Mouse (Mus musculus) hindbrain, embryonic 14.5 days (tissue): ENCODE results near the gene Arfip1. TPM values are rescaled to one million over a fixed set of nuclear protein-coding genes. Genes with fewer than 3 reads are reported as not detected.
"Not testable (repeated sequence)": the region's sequence is repeated elsewhere in the genome, so short reads cannot be mapped to it uniquely, and the experiment has no call there.

Experiments used
- ATAC-seq: fragments of 200-750 bp; cut with Nextera tagmentation; 2 replicates; pipeline ENCODE4 v1.8.0; 2017; ENCODE audit warnings: moderate number of reproducible peaks, mild to moderate bottlenecking, moderate TSS enrichment, moderate library complexity; ENCODE audit not compliant: low FRiP score
- DNase-seq: peaks from one replicate; pipeline ENCODE4 v3.0.0-alpha.2; 2015; ENCODE audit warnings: low spot score
- H3K27ac ChIP-seq: fragments of 300-500 bp; sonication (generic); 2 replicates; pipeline ENCODE4 v1.5.1; 2014; ENCODE audit warnings: mild to moderate bottlenecking, moderate library complexity
- H3K27me3 ChIP-seq: fragments of 300-500 bp; sonication (generic); 2 replicates; pipeline ENCODE4 v1.6.1; 2014; ENCODE audit warnings: mild to moderate bottlenecking, low read length, mixed read lengths; ENCODE audit not compliant: control insufficient read depth, insufficient read depth
- H3K36me3 ChIP-seq: fragments of 300-500 bp; sonication (generic); replicated peaks from 2 replicates; pipeline ENCODE4 v1.6.1; 2014; ENCODE audit not compliant: control insufficient read depth, insufficient read depth
- H3K4me1 ChIP-seq: fragments of 300-500 bp; sonication (generic); replicated peaks from 2 replicates; pipeline ENCODE4 v1.6.1; 2014; ENCODE audit warnings: antibody characterized with exemption, low read length, mixed read lengths; ENCODE audit not compliant: control insufficient read depth, insufficient read depth
- H3K4me2 ChIP-seq: fragments of 300-500 bp; sonication (generic); replicated peaks from 2 replicates; pipeline ENCODE4 v1.6.1; 2014; ENCODE audit warnings: mild to moderate bottlenecking, moderate library complexity
- H3K4me3 ChIP-seq: fragments of 300-500 bp; sonication (generic); replicated peaks from 2 replicates; pipeline ENCODE4 v1.5.1; 2014; ENCODE audit warnings: mild to moderate bottlenecking, low read length
- H3K9ac ChIP-seq: fragments of 300-500 bp; sonication (generic); 2 replicates; pipeline ENCODE4 v1.6.1; 2014
- H3K9me3 ChIP-seq: fragments of 300-500 bp; sonication (generic); 2 replicates; pipeline ENCODE4 v1.6.1; 2016; ENCODE audit warnings: low read length; ENCODE audit not compliant: control insufficient read depth
- WGBS: fragments of 180-500 bp; shearing (Covaris S2); extraction: QIAGEN DNeasy Blood & Tissue Kit; methylation state at CpG from one replicate; pipeline ENCODE4 v1.1.7; 2014; 5-methylcytosine and 5-hydroxymethylcytosine counted together
- polyA plus RNA-seq: library from polyadenylated mRNA; unstranded; fragments of >200 nt; fragmentation: Nextera tagmentation; extraction: Ambion mirVana; gene quantifications from 2 replicates; pipeline ENCODE4 v1.2.1, GENCODE M21; 2014

The Arfip1 gene
- polyA plus RNA-seq, 1 experiment from 2014 or later: 27.9 TPM

DNA sequence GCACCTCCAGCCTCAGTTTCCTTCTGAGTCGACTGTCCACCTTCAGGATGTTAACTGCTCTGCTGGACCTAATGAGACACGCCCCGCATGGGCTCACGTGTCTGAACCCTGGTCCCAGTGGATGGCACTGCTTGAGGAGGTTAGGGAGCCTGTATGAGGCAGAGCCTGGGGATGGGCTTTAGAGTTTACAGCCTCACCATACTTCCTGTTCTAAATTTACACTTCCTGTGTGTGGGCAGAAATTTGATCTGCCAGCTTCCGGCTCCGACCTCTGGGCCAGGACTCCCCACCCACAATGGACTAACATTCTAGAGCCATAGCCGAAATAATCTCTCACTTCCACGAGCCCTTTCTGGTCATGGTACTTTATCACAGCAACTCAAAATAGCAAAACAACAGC, 35.2 kb downstream of the Arfip1 start:
- no peaks in the 10 kb centered on the region for H3K36me3 ChIP-seq
- no peak for DNase-seq

DNA sequence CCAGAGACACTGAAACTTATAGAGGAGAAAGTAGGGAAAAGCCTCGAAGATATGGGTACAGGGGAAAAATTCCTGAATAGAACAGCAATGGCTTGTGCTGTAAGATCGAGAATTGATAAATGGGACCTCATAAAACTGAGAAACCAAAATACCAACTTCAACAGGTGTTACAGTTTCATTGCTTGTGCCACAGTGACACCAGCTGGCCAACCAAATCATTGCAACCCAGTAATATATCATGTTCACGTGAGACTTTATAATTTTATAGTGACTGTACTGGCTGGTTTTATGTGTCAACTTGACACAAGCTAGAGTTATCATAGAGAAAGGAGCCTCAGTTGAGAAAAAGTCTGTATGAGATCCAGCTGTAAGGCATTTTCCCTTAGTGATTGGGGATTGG, 40.0 kb downstream of the Arfip1 start:
- not testable (repeated sequence) for H3K27ac ChIP-seq, H3K4me1 ChIP-seq, ATAC-seq, H3K4me2 ChIP-seq, H3K4me3 ChIP-seq, H3K9ac ChIP-seq, H3K9me3 ChIP-seq, H3K27me3 ChIP-seq, H3K36me3 ChIP-seq
- 26% methylated on average over 3 of the region's 3 CpGs for whole genome bisulfite sequencing
- DNase-seq: peak; percentile 83

More for the DNA sequence above, 35.2 kb downstream of the Arfip1 start:
- H3K27me3 ChIP-seq: no peaks in the 10 kb centered on the region
- no peak overlapping the region for H3K9ac ChIP-seq
- no peak overlapping the region for H3K27ac ChIP-seq
- 83% methylated on average over 8 of the region's 8 CpGs for WGBS
- no peak for ATAC-seq
- no peaks in the 10 kb centered on the region for H3K9me3 ChIP-seq
- H3K4me2 ChIP-seq: no peak overlapping the region
- no peak overlapping the region for H3K4me3 ChIP-seq
- no peaks in the 10 kb centered on the region for H3K4me1 ChIP-seq

DNA sequence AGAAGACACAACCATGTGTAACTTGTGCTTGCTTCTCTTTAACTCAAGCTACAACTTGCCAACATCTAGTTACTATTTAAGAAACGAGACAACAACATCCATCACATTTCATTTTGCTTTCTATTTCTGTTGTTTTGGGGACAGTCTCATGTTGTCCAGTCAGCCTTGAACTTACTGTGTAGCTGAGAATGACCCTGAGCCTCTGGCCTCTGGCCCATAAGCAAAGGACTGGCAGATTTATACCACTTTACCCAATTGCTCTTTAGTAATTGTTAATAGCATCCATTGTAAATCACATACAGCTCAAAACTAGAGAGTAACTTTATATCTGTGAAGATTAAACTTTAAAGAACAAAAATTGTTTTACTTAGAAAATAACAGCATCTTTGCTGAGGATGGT, 40.5 kb downstream of the Arfip1 start:
- H3K4me3 ChIP-seq: no peak overlapping the region
- DNase-seq (no peak), ATAC-seq (no peak)
- no peaks in the 10 kb centered on the region for H3K9me3 ChIP-seq
- no peaks in the 10 kb centered on the region for H3K36me3 ChIP-seq
- H3K9ac ChIP-seq: no peak overlapping the region
- H3K27ac ChIP-seq: no peak overlapping the region
- no peaks in the 10 kb centered on the region for H3K27me3 ChIP-seq
- H3K4me1 ChIP-seq: no peaks in the 10 kb centered on the region
- 98% methylated on average over 1 of the region's 1 CpGs for WGBS
- no peak overlapping the region for H3K4me2 ChIP-seq

DNA sequence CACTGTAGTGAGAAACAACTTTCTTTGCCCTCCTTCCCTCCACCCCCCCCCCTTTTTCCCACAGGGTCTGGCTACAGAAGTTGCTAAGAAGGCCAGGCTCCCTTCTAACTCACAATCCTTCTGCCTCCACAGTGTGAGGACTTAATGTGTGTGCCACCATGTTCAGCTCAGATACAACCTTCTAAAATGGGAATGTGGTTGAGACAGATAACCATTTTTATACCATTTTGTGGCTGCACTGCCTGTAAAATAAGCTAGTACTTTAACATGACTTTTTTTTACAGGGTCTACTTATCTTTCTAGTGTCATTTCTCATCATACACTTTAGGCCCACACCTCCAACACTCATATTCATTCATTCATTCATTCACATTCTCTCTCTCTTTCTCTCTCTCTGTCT, 41.8 kb downstream of the Arfip1 start:
- ATAC-seq (no peak), DNase-seq (no peak)
- Histone ChIP-seq H3K27ac (no peak overlapping the region), H3K4me3 (no peak overlapping the region), H3K36me3 (no peaks in the 10 kb centered on the region), H3K4me1 (no peaks in the 10 kb centered on the region), H3K9me3 (no peaks in the 10 kb centered on the region), H3K27me3 (no peaks in the 10 kb centered on the region), H3K4me2 (no peak overlapping the region), H3K9ac (no peak overlapping the region)

DNA sequence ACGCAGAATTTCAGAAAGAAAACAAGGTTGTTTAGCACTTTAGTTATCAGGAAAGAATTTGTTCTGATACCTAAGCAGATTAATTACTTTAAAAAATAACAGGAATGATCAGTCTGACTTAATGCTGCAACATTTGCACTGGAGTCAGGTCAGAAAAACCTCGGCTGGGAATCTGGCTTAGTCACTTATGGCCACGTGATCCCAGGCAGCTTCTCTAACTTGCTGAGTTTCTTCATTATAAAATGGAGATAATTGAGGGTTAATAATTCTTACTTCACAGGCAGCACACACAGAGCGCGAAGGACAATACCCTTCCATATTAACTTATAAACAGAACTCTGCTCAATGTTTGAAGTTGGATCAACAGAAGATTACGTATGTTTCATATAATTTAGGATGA, 45.4 kb downstream of the Arfip1 start:
- no peak overlapping the region for H3K27ac ChIP-seq
- WGBS: 74% methylated on average over 6 of the region's 6 CpGs
- H3K9me3 ChIP-seq: no peaks in the 10 kb centered on the region
- H3K4me2 ChIP-seq: no peak overlapping the region
- H3K4me3 ChIP-seq: no peak overlapping the region
- no peaks in the 10 kb centered on the region for H3K27me3 ChIP-seq
- H3K36me3 ChIP-seq: no peaks in the 10 kb centered on the region
- DNase-seq (no peak), ATAC-seq (no peak)
- H3K9ac ChIP-seq: no peak overlapping the region
- no peaks in the 10 kb centered on the region for H3K4me1 ChIP-seq

DNA sequence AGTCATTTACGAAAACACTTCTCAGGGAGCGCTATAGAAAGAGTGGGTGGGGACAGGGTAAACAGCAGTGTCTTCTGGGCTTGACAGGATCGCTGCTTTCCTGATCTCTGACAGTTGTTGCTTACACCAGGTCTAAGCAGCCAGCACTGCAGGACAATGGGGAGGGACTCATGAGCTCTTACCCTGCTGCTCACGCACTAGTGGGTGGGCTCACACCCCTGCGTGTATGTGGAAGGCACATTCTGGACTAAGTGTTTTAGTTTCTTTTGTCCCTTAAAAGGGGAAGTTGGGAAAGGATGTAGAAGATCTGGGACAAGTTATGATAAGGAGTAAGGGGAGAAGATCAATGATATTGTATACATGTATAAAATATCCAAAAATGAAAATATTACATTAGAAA, 49.2 kb downstream of the Arfip1 start:
- no peak overlapping the region for H3K9ac ChIP-seq
- H3K9me3 ChIP-seq: no peaks in the 10 kb centered on the region
- WGBS: 74% methylated on average over 5 of the region's 5 CpGs
- H3K36me3 ChIP-seq: no peaks in the 10 kb centered on the region
- ATAC-seq (no peak), DNase-seq (no peak)
- no peak overlapping the region for H3K4me3 ChIP-seq
- no peaks in the 10 kb centered on the region for H3K27me3 ChIP-seq
- H3K4me1 ChIP-seq: no peaks in the 10 kb centered on the region
- no peak overlapping the region for H3K4me2 ChIP-seq
- H3K27ac ChIP-seq: no peak overlapping the region

DNA sequence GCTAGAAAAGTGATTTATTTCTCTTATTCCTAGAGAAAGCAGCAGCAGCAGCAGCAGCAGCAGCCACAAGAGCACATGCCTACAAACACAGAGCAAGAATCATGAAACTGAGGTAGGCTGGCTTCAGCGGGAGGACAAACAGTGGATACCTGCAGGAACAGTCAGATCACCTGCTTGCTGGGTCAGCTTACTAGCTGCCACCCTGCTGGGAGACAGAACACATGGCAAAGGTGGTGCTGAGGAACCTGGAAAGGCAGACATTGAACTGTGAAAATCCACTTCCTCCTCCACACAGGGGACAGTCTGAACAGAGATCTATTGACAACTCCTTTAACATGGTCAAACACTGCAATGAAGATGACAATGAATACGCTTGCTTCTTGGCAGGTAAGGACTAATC, 53.4 kb downstream of the Arfip1 start:
- Histone ChIP-seq H3K36me3 (no peaks in the 10 kb centered on the region), H3K9ac (no peak overlapping the region), H3K27me3 (no peaks in the 10 kb centered on the region), H3K9me3 (no peaks in the 10 kb centered on the region), H3K27ac (no peak overlapping the region), H3K4me1 (no peaks in the 10 kb centered on the region), H3K4me2 (no peak overlapping the region), H3K4me3 (no peak overlapping the region)
- no peak for DNase-seq
- no peak for ATAC-seq
- 85% methylated on average over 2 of the region's 2 CpGs for WGBS

DNA sequence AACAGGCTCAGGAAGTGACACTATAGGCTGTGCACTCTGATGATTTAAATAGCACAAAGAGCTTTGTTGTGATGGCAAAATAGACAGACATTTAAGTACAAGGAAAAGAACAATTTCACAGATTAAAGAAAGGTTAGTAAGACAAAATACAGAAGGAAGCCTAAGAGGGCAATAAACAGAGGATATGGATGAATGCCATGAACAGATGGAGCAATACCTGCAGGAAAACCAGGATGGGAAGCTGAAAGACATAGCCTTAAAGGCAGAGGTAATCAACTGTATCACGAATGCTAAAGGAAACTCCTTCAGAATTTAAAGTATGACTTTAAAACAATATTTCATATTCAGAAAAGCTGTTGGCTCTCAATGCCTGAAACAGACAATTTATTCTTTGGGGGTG, 57.5 kb downstream of the Arfip1 start:
- Histone ChIP-seq H3K9ac (no peak overlapping the region), H3K27ac (0 out of 2 replicates have a peak overlapping the region, but pooled peaks have one; percentile 14), H3K4me2 (no peak overlapping the region), H3K4me3 (no peak overlapping the region), H3K27me3 (no peaks in the 10 kb centered on the region), H3K9me3 (no peaks in the 10 kb centered on the region), H3K36me3 (no peaks in the 10 kb centered on the region), H3K4me1 (no peaks in the 10 kb centered on the region)
- WGBS: 63% methylated on average over 1 of the region's 1 CpGs
- no peak for ATAC-seq
- no peak for DNase-seq

DNA sequence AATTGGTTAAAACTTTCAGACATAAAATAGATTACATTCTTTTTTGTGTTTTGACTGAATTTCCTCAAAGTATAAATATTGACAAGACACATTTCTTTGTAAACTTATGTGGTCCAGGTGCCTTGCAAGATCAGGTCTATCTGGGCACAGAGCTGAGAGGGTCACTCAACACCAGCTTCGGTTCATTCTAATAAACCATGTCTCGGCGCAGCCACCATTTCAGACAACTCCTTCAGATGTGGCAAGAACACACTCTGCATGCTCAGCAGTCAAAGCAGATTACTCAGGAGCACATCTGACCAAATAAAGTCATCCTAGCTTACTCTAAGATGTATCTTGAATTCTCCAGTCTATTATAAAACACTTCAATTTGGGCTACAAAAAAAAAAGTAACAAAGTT, 66.3 kb downstream of the Arfip1 start:
- H3K4me2 ChIP-seq: no peak overlapping the region
- H3K27me3 ChIP-seq: no peaks in the 10 kb centered on the region
- H3K9ac ChIP-seq: no peak overlapping the region
- H3K4me1 ChIP-seq: no peaks in the 10 kb centered on the region
- no peak overlapping the region for H3K27ac ChIP-seq
- no peaks in the 10 kb centered on the region for H3K36me3 ChIP-seq
- DNase-seq (no peak), ATAC-seq (no peak)
- WGBS: 95% methylated on average over 3 of the region's 3 CpGs
- no peak overlapping the region for H3K4me3 ChIP-seq
- no peaks in the 10 kb centered on the region for H3K9me3 ChIP-seq

DNA sequence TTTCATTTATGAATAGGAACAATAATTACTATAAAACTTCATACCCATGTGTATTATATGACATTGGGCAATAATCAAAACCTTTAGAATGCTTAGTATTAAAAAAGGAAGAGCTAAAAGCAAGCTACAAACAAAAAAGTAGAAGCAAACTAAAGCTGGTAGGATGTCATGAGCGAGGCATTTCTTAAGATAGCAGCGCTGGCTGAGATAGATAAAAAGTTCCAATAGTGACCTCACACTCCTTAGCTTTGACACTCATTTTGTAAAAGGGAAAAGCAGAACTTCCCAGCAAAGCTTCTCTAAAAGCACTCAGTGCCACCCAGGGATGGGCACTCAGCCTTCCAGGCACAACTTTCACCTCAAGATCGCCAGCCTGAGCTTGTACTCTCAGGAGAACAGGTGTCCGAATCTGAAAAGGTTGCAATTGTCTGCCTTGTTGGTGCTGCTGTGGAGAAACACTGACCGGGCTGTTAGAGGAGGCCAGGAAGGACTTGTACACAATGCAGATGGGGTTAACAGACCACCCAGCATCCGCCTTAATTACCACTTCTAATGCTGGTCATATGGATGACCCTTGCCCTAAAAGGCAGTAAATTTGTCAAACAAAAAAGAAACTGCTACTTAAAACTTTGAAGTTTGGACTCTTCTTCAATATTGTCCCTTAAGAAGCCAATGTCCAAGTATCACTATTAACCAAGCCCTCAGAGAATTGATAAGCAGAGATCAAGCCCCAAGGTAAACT, 69.5 kb downstream of the Arfip1 start:
- no peaks in the 10 kb centered on the region for H3K4me1 ChIP-seq
- DNase-seq (no peak), ATAC-seq (no peak)
- H3K9ac ChIP-seq: no peak overlapping the region
- no peaks in the 10 kb centered on the region for H3K36me3 ChIP-seq
- H3K27me3 ChIP-seq: no peaks in the 10 kb centered on the region
- no peaks in the 10 kb centered on the region for H3K9me3 ChIP-seq
- no peak overlapping the region for H3K4me2 ChIP-seq
- no peak overlapping the region for H3K4me3 ChIP-seq
- 74% methylated on average over 6 of the region's 6 CpGs for WGBS
- no peak overlapping the region for H3K27ac ChIP-seq
